Mouse (Mus musculus) C2C12 (cell line): Measurements from ENCODE around the gene Elp1. TPM values are rescaled to one million over a fixed set of nuclear protein-coding genes. Genes with fewer than 3 reads are reported as not detected.

Experiments
- H3K27me3 ChIP-seq: one replicate; pipeline ENCODE4 v1.6.1; 2011; ENCODE audit not compliant: control insufficient read depth, insufficient read depth, insufficient read length
- H3K36me3 ChIP-seq: one replicate; pipeline ENCODE4 v1.6.1; 2011; ENCODE audit not compliant: control insufficient read depth, insufficient read depth
- H3K4me3 ChIP-seq: one replicate; pipeline ENCODE4 v1.5.1; 2011; ENCODE audit warnings: mild to moderate bottlenecking, control low read depth; ENCODE audit not compliant: poor library complexity, insufficient read depth, severe bottlenecking
- H3K79me2 ChIP-seq: one replicate; pipeline ENCODE4 v1.6.1; 2011; ENCODE audit not compliant: control insufficient read depth, insufficient read depth
- H3K79me3 ChIP-seq: one replicate; pipeline ENCODE4 v1.6.1; 2011; ENCODE audit warnings: low read depth, control low read depth
- H3ac ChIP-seq: one replicate; pipeline ENCODE3; 2011; ENCODE audit warnings: low read depth; ENCODE audit not compliant: control insufficient read depth, insufficient read length
- CEBPB ChIP-seq: IDR thresholded peaks from one replicate; pipeline ENCODE4 v1.6.1; 2011; ENCODE audit warnings: low read depth, mild to moderate bottlenecking, control low read depth, moderate library complexity
- CTCF ChIP-seq: IDR thresholded peaks from one replicate; pipeline ENCODE4 v1.5.1; 2011; ENCODE audit not compliant: control insufficient read depth, insufficient read depth, insufficient read length
- FOSL1 ChIP-seq: IDR thresholded peaks from one replicate; pipeline ENCODE4 v1.8.0; 2011; ENCODE audit warnings: mild to moderate bottlenecking, low read length; ENCODE audit not compliant: poor library complexity, insufficient read depth, severe bottlenecking
- MAX ChIP-seq: IDR thresholded peaks from one replicate; pipeline ENCODE4 v1.6.1; 2011; ENCODE audit warnings: mild to moderate bottlenecking, control low read depth
- MYOD1 ChIP-seq: IDR thresholded peaks from one replicate; pipeline ENCODE4 v1.6.1; 2011; ENCODE audit warnings: low read depth; ENCODE audit not compliant: control insufficient read depth, insufficient read length
- MYOG ChIP-seq: IDR thresholded peaks from one replicate; pipeline ENCODE4 v1.6.1; 2011; ENCODE audit not compliant: control insufficient read depth, insufficient read length; ENCODE audit errors: extremely low read depth
- USF1 ChIP-seq: IDR thresholded peaks from one replicate; pipeline ENCODE4 v1.6.1; 2011; ENCODE audit warnings: low read depth, mild to moderate bottlenecking, control low read depth, moderate library complexity
- polyA plus RNA-seq: library from polyadenylated mRNA; unstranded; fragments of >200 nt; fragmentation: generic; extraction: Trizol; gene quantifications from one replicate; pipeline ENCODE4 v1.2.1, GENCODE M21; 2012; ENCODE audit warnings: missing spikeins

Gene Elp1
- polyA plus RNA-seq, 1 experiment = 27.2 TPM

DNA sequence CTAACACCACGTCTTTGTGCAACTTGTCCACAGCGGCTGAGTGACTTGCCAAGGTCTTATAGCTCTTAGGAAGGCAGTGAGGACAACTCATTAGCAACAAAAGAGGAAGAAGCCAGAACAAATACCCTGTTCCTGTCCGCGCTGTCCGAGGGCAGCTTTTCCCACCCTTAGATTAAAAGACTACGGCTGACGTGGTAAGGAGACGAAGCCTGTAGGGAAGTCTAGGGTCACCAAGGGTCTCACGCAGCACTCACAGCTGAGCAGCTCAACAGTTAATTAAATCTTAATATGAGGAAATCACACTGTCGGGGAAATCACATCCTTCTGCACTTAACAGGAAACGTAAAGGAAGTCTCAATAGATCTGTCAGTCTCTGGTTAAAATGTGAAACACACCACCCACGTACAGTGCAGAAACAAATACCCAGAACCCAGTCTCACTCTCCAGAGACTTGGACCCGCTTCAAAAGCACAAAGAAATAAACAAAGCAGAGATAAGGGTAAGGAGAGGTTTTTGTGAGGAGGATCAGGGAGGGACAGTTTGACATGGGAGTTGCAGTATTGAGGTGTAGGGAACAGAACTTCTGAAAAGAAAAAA is 29.0 kb upstream of the Elp1 start:
- Histone ChIP-seq H3ac (no peak overlapping the region), H3K79me3 (no peaks in the 10 kb centered on the region), H3K4me3 (no peak overlapping the region), H3K27me3 (no peaks in the 10 kb centered on the region), H3K79me2 (no peaks in the 10 kb centered on the region), H3K36me3 (peaks cover 73% of the 10 kb centered on the region)
- TF ChIP-seq MAX = no peak
- no peak for TF ChIP-seq USF1
- TF ChIP-seq MYOD1 = no peak
- TF ChIP-seq FOSL1 = no peak
- no peak for TF ChIP-seq CTCF
- no peak for TF ChIP-seq MYOG
- no peak for TF ChIP-seq CEBPB

DNA sequence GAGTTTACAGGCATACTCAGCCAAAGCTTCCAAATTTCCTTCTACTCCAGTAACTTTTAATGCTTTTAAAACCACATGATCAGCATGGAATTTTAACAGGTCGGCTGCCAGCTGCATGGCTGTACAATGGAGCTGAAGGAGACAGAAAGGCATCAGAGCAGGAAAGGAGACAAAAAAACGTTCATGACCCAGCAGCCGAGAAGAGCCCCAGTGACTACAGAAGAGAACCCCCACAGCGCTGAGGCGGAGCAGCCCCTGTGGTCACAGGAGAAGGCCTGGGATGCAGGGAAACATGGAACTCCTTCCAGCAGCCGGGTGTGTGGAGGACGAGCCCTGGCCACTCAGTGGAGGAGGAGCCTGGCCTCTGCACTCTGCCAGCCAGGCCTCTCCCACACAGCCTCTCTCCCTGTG is 27.4 kb upstream of the Elp1 start:
- TF ChIP-seq USF1 (no peak), CTCF (no peak), MYOG (no peak), CEBPB (no peak), MAX (no peak), FOSL1 (no peak), MYOD1 (no peak)
- Histone ChIP-seq H3K79me3 (no peaks in the 10 kb centered on the region), H3K36me3 (peaks cover 71% of the 10 kb centered on the region), H3K27me3 (no peaks in the 10 kb centered on the region), H3K4me3 (no peak overlapping the region), H3ac (no peak overlapping the region), H3K79me2 (no peaks in the 10 kb centered on the region)

DNA sequence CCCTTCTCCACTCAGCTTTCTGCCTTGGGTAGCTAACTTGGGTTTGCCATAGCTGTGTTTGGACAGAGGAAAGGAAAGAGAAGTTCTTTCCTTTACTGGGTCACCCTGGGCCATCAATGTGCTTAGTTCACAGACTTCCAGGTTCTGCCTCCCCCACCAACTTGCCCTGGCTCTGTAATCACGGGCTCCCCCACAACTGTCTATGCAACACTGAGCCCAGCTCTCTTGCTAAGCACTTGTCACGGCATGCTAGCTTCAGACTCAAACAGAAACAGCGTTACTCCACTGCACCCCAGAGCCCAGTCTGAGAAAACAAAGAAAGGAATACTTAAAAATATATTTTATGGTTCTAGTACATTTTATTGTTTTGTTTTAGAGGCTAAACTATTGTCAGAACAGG is 26.8 kb upstream of the Elp1 start:
- Histone ChIP-seq H3K79me3 (no peaks in the 10 kb centered on the region), H3K27me3 (no peaks in the 10 kb centered on the region), H3K4me3 (no peak overlapping the region), H3K79me2 (no peaks in the 10 kb centered on the region), H3K36me3 (peaks cover 68% of the 10 kb centered on the region), H3ac (no peak overlapping the region)
- TF ChIP-seq MYOD1 = no peak
- TF ChIP-seq CTCF = no peak
- no peak for TF ChIP-seq MAX
- no peak for TF ChIP-seq FOSL1
- no peak for TF ChIP-seq CEBPB
- no peak for TF ChIP-seq USF1
- no peak for TF ChIP-seq MYOG

DNA sequence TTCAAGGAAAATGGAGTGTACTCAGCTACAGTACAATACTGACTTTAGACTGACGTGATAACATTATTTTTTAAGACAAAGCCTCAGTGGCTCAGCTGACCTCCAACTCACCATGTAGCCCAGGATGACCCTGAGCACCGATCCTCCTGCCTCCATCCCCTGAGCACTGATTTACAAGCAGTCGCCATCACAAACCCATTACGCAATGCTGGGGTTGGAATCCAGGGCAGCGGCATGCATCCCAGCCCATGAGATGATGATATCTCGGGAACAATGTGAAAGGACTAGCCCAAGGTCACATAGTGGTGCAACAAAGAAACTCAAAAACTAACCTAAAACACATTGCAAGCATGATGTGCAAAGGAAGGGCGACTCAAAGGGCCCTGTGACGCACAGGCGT is 22.1 kb upstream of the Elp1 start:
- Histone ChIP-seq H3K4me3 (no peak overlapping the region), H3K79me2 (no peaks in the 10 kb centered on the region), H3K36me3 (peaks cover 44% of the 10 kb centered on the region), H3K27me3 (no peaks in the 10 kb centered on the region), H3ac (no peak overlapping the region), H3K79me3 (no peaks in the 10 kb centered on the region)
- TF ChIP-seq MAX = no peak
- TF ChIP-seq MYOG = no peak
- peak; percentile 18 for TF ChIP-seq CEBPB

DNA sequence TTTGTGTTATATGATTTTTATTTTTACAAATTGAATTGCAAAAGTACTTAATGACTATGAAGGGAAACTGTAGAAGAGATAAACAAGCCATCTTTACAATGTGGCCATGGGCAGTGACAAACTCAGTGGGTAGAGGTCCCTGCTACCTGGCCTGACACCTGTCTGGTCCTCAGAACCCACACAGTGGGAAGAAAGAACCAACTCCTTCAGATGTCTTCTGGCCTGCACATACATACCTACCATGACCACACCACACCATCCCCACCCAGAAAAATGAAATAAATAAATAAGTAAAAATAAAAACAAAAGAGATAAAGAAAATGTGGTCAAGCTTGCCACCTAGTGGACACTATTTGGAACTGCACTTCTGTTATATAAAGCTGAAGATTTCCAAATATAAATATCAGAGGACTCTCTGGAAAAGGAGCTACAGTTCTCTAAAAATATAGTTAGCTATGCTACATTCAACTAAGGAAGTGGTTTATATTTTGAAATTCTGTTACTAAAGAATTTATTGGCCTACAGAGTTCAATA is 18.0 kb upstream of the Elp1 start:
- Histone ChIP-seq H3K4me3 (no peak overlapping the region), H3K27me3 (no peaks in the 10 kb centered on the region), H3K79me2 (no peaks in the 10 kb centered on the region), H3K79me3 (no peaks in the 10 kb centered on the region), H3K36me3 (peaks cover 26% of the 10 kb centered on the region), H3ac (no peak overlapping the region)
- no peak for TF ChIP-seq MAX
- TF ChIP-seq MYOG = no peak
- TF ChIP-seq MYOD1 = no peak
- no peak for TF ChIP-seq USF1
- TF ChIP-seq CTCF = no peak
- no peak for TF ChIP-seq CEBPB
- TF ChIP-seq FOSL1 = no peak

DNA sequence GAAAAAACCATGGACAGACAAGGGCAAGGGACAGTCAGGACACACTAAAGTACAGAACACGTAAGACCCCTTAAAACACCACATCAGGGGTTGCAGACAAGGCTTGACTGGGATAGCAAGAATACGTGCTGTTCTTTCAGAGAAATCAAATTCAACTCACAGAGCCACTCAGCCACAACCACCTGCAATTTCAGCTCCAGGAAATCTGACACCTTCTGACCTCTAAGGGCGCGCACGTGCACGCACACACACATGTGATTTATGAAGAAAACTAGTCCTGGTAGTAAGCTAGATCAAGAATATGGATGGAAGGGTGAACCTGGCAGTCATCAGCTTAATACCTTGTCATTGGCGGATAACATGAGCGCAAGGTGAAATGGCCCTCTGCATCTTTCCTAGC is 13.0 kb upstream of the Elp1 start:
- Histone ChIP-seq H3K27me3 (no peaks in the 10 kb centered on the region), H3ac (no peak overlapping the region), H3K79me3 (no peaks in the 10 kb centered on the region), H3K4me3 (no peak overlapping the region), H3K79me2 (no peaks in the 10 kb centered on the region), H3K36me3 (peaks cover 44% of the 10 kb centered on the region)
- TF ChIP-seq MYOD1 = no peak
- TF ChIP-seq FOSL1 = no peak
- no peak for TF ChIP-seq CTCF
- TF ChIP-seq CEBPB = no peak
- TF ChIP-seq MYOG = no peak
- TF ChIP-seq USF1 = no peak
- no peak for TF ChIP-seq MAX
